Mouse (Mus musculus) liver, adult 2 months (tissue): ENCODE results near the gene Osbp2.

Source experiments
- CTCF ChIP-seq: fragments of 200-500 bp; IDR thresholded peaks from 2 replicates; pipeline ENCODE4 v1.5.1; 2011; ENCODE audit warnings: low read depth, low read length, control low read depth
- POLR2A ChIP-seq: fragments of 200-500 bp; IDR thresholded peaks from 2 replicates; pipeline ENCODE4 v1.6.1; 2011; ENCODE audit warnings: low read length, control low read depth; ENCODE audit not compliant: insufficient read depth; ENCODE audit errors: extremely low read depth

- TF ChIP-seq CTCF (no peak), POLR2A (no peak)
These were observed 73.8 kb downstream of the Osbp2 start for GRCm38 (mm10) chr11:3789919-3790318.
